Mouse (Mus musculus): ENCODE measurements around the gene S1pr2.

S1pr2 gene

DNA sequence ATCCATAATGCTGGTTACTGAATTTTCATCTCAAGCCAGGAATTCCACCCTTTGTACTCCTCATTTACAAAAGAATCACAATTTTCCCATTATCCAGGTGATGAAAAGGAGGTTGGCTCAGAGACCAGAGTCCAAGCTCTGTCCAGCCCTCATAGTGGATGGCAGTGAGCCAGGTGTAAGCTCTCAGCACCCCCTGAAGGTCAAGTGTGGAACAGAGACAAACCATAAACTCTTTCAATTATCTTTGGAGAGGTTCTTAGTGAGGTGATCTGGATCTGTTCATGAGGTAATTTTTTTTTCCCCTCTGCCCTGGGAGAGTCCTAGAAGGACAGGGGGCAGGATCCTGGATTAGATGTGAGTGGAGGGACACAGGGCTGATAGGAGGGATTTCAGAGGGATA lies 24.2 kb upstream of the S1pr2 start:
- in situ Hi-C loops (cut with MboI, MseI), result no loop called here

DNA sequence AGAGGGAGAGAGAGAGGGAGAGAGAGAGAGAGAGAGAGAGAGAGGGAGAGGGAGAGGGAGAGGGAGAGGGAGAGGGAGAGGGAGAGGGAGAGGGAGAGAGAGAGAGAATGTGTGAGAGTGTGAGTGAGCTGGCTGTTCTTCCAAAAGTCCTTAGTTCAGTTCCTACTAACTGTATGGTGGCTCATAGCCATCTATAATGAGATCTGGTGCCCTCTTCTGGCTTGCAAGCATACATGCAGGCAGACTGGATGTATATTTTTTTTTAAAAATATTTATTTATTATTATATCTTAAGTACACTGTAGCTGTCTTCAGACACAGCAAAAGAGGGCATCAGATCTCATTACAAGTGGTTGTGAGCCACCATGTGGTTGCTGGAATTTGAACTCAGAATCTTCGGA lies 21.8 kb upstream of the S1pr2 start:
- in situ Hi-C loops (cut with MboI, MseI), result loop anchor here (10.0 kb wide), 1 partner anchor 74 kb away; no protein-coding TSS in a partner anchor

DNA sequence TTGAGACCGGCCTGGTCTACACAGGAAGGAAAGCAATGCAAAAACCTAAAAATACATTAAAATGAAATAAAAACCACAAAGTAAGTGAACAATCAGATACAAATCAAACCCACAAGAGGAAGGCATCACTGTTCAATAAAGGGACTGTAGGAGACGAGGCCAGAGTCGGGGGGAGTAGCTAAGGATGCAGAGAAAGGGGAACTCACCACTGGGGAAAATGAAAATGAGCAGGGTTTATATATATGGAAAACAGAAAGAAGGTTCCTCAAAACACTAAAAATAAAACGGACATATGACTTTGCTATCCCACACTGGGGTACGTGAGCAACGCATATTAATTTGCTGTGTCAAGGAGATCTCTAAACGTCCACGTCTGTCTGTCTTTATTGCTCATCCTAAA lies 20.5 kb upstream of the S1pr2 start:
- in situ Hi-C loops (cut with MboI, MseI), result loop anchor here (10.0 kb wide), 1 partner anchor 72 kb away; no protein-coding TSS in a partner anchor

DNA sequence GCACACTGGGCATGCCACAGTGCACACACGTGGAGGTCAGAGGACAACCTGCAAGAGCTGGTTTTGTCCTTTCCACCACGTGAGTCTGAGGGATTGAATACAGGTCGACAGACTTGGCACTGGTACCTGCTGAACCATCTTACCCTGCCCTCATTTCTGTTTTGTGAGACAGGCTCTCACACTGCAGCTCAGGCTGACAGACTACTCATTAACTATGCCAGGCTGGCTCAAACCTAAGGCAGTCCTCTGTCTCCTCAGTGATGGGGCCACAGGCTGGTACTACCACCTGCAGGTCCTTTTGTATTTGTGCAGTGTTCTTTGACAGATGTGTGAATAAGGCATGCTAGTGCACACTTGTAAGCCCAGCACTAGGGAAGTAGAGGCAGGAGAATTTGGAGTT lies 18.5 kb upstream of the S1pr2 start:
- in situ Hi-C loops (cut with MboI, MseI), result loop anchor here (10.0 kb wide), 1 partner anchor 70 kb away; no protein-coding TSS in a partner anchor

DNA sequence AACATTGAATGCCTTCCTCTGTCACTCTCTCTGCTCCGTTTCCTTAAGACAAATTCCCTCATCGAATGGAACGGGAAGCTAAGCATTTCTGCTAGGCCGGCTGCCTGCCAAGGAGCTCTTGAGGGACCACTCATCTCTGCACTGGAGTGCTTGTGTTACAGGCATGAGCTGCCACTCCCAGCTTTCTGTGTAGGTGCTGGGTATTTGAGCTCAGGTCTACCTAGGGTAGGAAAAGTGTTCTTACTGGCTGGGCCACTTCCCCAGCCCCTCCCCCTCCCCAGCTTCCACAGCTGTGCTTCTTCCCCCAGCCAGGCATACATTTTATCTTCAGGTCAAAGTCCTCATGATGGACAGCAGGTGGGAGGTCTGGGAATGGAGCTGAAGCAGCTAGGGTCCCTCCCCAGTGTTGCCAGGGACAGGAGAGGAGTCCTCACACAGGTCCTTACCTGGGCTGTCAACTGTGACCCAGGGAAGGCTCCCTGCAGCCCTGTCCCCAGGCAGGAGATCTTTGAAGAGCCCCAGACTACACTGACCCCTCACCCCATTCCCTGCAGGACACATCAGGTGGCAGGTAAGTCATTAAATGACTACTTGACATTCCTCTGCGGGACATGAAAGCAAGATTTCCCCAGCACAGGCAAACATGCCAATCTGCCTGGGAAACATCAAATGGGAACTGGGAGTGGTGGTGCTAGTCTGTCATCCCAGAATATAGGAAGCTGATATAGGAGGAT lies 16.8 kb upstream of the S1pr2 start:
- in situ Hi-C loops (cut with MboI, MseI), result loop anchor here (10.0 kb wide), 1 partner anchor 69 kb away; no protein-coding TSS in a partner anchor

DNA sequence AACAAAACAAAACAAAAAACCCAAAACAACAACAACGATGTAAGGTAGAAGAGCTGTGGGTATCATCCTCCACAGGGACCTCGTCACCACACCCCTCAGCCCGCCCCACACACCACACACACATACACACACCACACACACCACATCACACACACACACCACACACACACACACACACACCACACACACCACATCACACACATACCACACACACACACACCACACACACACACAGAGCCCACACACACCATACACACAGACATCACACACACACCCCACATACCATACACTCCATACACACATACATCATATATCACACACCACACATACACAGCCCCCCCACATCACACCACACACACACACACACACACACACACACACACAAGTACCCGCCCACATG lies 15.0 kb upstream of the S1pr2 start:
- in situ Hi-C loops (cut with MboI, MseI), result loop anchor here (10.0 kb wide), 1 partner anchor 67 kb away; no protein-coding TSS in a partner anchor

DNA sequence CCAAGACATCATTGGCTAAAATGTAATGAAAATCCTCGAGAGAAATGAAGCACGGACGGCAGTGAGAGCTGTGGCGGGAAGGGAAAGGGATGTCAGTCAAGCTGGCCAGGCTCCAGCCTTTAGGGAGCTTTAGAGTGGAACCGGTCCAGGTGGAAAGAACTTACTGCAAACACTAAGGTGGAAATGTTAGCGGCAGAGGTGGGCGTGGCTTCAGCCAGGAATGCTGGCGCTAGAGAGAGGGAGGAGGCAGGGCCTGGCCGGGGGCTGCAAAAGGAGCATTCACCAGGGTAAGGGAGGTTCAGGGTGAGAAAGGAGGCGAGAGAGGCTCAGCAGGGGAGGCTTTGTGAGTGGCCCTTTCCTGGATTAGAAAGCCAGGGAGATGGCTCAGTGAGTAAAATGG lies 14.3 kb upstream of the S1pr2 start:
- in situ Hi-C loops (cut with MboI, MseI), result loop anchor here (10.0 kb wide), 1 partner anchor 66 kb away; no protein-coding TSS in a partner anchor

DNA sequence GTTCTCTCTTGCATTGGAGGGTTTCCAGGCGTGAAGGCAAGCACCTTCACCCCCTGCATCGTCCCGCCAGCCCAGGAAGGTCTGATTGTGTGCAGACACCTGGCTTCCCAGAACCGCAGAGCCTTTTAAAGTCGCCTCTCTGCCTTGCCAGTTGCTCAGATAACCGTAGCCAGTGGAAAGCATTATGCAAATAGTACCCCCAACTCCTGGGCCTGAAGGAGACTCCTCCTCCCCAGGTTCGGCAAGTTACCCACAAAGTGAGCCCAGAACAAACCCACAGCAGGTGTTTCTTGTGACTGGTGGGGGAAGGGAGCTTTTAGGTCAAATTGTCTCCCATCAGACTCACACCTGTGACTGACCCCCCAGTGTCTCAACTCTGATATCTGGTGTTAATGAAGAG lies 11.4 kb upstream of the S1pr2 start:
- in situ Hi-C loops (cut with MboI, MseI), result no loop called here

DNA sequence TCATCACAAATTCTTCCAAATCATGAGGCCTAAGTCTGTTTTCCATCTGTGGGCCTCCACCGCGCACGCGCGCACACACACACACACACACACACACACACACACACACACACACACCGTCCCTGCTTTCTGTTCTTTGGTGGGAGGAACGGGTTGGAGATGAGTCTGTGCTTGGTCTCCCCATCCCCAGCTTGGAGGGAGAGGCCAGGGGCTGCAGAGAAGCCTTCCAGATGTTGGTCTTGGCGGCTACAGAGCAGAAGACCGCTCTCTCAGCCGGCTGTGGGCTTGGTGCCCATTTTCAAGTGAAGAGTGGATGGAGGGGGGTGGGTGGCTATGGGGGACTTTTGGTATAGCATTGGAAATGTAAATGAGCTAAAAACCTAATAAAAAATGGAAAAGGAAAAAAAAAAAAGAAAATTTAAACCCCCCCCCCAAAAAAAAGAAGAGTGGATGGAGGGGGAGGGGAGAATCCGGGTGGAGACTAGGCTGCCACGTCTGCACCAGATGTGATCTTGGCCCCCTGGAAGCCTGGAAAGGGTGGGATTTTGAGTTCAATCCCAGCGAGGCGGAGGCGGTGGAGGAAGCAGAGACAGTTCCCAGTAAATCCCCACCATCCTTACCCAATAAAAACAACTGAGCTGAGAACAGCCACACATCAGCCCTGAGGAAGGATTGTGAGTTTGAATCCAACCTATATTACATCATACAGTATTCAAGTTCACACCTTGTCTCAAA lies 10.5 kb upstream of the S1pr2 start:
- in situ Hi-C loops (cut with MboI, MseI), result no loop called here

DNA sequence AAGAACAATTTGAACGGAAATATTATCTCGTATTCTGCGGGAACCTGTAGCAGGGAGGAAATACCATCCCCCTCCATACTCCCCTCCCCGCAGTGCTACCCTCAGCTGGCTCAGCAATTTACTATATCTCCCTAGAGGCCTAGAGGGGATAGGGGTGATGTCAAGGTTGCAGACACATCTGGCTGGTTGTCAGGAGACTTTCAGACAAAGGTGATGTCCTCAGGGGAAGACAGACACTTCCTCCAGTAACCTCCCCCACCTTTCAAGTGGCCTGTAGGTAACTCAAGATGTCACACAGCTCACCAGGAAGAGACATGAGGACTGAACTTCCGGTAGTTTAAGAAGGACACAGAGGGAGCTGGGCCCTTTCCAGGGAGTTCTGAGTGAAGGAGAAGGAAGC lies 6.6 kb upstream of the S1pr2 start:
- in situ Hi-C loops (cut with MboI, MseI), result no loop called here

DNA sequence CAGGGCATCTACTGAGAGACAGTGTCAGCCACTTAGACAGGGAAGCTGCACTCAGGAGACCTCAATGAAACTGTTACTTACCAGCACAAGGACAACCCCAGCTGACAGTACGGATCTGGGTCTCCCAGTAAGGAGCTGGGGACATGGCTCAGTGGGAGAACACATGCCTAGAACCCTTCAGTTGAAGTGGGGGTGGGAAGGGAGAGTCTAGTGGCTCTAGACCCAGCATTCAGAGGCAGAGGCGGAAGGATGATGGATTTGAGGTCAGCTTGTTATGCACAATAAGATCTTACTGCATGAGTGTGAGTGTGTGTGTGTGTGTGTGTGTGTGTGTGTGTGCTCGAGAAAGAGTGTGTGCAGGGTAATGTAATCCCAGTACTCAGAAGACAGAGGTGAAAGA lies 5.6 kb upstream of the S1pr2 start:
- in situ Hi-C loops (cut with MboI, MseI), result no loop called here

DNA sequence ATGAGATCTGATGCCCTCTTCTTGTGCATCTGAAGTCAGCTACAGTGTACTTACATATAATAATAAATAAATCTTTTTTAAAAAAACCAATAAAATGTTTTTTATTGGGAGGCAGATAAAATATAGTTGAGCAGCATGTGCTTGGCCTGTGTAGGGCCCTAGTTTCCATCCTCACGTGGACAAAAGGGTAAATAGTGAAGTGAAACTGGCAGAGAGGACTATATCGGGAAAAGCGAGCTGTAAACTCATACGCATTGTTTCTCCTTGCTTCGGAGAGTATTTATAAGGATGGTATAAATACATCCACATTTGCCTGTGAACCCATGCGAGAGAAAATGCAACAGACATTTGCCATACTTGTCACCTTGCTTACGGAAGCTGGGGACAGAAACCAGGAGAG lies 3.2 kb upstream of the S1pr2 start:
- in situ Hi-C loops (cut with MboI, MseI), result no loop called here

DNA sequence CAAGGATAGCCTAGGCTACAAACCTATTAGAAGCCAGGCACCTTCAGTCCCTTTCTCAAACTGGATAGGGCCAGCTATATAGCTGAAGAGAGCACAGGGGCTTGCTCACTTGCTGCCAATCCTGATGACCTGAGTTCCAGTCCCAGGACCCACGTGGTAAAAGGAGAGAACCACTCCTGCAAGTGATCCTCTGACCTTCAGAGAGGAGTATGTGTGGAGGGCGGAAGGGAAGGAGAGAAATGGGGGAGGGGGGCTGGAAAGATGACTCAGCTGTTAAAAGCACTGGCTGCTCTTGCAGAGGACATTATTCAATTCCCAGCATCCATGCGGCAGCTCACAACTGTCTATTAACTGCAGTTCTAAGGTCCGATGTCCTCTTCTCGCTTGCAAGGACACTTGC lies 2.6 kb upstream of the S1pr2 start:
- in situ Hi-C loops (cut with MboI, MseI), result no loop called here

DNA sequence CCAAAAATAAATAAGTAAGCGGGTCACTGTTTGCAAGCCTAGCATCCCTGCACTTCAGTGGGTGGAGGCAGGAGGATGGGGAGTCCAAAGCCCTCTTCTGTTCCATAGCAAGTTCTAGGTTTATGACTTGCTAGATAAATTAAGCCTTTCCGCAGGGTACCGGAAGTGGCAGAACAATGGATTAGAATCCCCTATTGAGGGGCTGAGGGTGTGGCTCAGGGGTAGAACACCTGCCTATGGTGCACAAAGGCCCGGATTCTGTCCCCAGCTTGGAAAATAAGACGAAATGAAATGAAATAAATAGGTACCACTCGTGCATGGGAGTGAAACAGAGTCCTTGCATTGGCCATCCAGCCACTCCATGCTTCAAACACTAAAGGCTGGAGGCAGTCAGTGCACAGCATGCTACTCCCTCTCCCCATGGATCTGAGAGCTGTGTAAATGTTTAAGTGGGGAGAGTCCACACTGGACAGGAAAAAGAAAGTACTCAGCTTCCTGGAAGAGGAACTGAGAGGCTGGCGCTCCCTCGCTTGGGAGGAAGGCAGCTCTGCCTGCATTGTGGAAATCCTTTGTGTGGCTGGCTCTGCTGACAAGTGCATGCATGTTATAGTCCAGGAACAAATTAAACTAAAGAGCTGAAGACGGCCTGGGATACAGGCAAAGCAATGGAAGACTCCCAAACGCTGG lies 2.0 kb upstream of the S1pr2 start:
- in situ Hi-C loops (cut with MboI, MseI), result no loop called here

DNA sequence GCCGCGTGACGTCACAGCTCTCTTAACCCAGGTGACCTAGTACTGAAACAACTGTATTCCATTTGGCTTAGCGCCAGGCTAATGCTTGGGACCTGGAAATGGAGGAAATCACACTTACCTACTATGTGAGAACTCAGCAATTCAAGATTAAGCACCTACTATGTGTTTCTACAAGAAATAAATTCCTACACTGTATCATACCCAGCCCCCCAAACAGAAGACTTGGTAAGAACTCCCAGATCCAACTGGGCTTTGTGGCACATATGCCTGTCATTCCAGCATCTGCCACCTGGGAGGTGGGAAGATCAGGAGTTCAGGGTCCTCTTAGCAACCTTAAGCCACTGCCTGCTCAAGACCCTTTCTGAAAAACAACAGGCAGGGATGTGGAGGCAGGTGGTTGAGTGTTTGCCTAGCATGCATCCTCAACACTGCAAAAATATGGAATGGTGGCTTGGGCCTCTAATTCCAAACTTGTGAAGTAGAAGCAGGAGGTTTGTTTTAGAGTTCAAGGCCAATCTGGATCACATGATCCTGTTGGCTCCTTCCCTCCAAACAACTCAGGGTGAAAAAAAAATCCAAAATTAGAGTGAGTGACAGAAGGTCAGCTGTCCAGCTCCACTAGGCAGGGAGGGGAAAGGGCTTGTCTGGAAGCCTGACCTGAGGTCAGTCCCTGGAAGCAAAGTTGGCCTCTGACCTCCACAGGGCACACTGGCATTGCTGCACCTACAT lies 544 bp upstream of the S1pr2 start:
- in situ Hi-C loops (cut with MboI, MseI), result no loop called here

DNA sequence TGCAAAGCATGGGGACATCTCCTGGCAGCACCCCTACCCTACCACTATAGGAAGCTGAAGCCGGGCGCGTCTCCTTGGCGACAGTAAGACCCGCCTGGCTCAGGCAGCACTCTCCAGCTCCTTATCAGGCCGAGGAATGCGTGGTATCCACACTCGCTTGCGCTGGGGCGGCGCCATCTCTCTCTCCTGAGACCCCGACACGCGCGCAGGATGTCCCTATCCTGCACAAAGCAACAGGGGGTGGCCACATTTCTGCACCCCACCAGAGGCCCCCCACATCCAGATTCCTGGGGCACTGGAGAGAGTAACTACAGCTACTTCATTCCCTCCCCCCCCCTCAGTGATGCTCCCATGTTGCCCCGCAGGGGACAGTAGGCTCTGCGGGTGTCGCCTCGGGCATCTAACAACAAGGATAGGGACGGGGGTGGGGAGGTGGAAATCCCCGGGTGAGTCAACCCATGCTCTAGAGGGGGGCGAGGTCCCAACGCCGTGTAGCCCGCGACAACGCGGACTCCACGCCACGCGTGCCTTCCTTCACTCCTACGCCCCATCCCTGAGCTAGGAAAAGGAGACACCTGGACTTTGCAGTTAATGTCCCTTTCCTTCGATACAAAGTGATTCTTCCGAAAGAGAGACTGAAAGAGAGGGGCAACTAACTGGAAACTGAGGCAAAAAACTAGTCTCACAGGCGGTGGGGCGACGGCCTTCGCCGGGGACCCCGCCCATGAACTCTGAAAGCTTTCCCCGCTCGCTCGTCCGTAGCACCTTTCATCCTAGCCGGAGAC lies 958 bp downstream of the S1pr2 start:
- in situ Hi-C loops (cut with MboI, MseI), result no loop called here

DNA sequence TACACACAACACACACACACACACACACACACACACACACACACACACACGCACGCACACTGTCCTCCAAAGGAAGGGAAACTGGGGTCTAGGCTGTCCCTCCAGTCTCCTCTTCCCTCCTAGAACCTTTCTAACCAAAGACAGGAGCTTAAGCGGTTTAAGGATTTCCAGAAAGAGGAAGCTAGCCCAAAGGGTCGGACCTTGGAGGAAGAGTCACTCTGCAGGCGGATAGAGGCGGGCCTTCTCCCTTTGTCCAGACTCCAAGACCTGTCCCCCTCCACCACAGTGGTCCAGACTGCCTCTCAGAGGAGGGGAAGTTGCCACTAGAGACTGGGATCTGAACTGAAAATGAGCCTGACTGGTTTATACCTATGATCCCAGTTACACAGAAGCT lies 2.9 kb downstream of the S1pr2 start:
- in situ Hi-C loops (cut with MboI, MseI), result no loop called here

DNA sequence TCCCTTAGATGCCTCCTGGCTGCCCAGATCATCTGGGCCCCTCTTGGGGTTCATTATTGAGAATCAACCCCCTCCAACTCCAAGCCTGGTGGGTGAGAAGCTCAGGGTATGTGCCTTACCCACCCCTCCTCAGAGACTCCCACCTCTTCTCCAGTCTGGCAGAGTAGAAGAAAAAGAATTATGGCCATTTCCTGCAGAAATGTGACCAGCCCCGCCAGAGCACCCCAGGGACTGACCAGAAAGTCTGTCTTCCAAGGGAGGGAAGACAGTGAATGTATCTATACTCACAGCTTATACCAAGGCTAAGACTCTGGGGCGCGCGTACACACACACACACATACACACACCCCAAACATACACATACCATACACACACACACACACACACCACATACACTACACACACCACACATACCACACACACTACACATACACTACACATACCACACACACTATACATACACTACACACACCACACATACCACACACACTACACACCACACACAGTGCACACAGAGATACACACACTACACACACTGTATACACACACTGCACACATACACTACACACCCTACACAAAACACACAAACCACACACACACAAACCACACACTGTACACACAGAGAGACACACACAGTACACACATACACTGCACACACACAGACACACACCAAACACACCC lies 3.4 kb downstream of the S1pr2 start:
- in situ Hi-C loops (cut with MboI, MseI), result no loop called here

DNA sequence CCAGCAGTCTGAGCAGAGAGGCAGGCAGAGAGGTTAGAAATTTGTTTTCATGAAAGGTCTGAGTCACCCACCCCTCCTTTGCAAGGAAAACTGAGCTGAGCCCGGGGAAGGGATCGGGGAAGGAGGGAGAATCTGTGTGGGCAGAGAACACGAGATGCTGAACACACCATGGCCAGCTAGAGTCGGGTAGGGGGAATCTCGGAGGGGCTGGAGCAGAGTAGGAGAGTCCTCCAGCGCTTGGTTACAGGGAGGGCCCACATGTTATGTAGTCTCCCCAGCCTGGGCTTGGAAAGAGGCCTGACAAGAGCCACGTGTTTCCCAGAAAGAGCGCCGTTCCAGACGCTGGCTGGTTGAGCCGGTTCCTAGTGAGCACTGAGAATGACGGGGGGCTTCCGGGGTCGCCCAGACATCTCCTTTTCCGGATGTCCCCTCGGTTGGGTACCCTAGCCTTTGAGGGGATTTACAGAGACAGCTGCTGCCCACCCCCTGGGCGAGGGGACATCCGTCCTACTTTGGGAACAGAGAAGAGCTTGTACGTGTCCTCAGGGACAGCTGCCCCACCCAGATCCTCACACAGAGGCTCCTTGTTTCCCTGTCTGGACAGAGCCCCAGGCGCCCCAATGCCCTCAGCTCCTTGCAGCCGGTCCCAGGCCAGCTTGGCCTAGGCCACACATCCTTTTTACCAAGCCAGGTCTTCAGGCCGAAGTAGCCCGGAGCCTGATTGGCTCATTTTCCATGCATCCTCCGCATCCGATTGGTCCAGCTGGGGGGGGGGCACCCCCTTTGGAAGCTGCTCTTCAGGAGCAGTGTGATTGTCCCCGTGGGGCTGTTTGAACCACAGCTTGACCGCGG lies 4.2 kb downstream of the S1pr2 start:
- in situ Hi-C loops (cut with MboI, MseI), result no loop called here
